Mouse (Mus musculus) forelimb bud, embryonic 11.5 days (tissue): Measurements from ENCODE around the gene Mybph.

ENCODE experiments used
- DNase-seq: peaks from one replicate; pipeline ENCODE4 v3.0.0-alpha.2; 2012; ENCODE audit warnings: low read depth, low spot score

Mybph gene

GRCm38 (mm10) chr1:134184089-134184488 lies 9.2 kb upstream of the Mybph start:
- DNase-seq: no peak

- DNase-seq: no peak
Observed at GRCm38 (mm10) chr1:134188217-134188616, 5.0 kb upstream of the Mybph start.

- DNase-seq: no peak
Observed at GRCm38 (mm10) chr1:134188989-134189729, 4.1 kb upstream of the Mybph start.

GRCm38 (mm10) chr1:134191192-134191591 lies 2.1 kb upstream of the Mybph start:
- no peak for DNase-seq

- DNase-seq: no peak
Observed at GRCm38 (mm10) chr1:134192024-134192423, 1.2 kb upstream of the Mybph start.

- no peak for DNase-seq
Observed at GRCm38 (mm10) chr1:134193674-134194197, 488 bp downstream of the Mybph start.

GRCm38 (mm10) chr1:134194298-134195022 lies 1.2 kb downstream of the Mybph start:
- DNase-seq: no peak

GRCm38 (mm10) chr1:134195117-134195516 lies 1.9 kb downstream of the Mybph start:
- no peak for DNase-seq

GRCm38 (mm10) chr1:134195571-134195970 lies 2.3 kb downstream of the Mybph start:
- DNase-seq: no peak

GRCm38 (mm10) chr1:134195979-134196378 lies 2.7 kb downstream of the Mybph start:
- peak; percentile 26 for DNase-seq

GRCm38 (mm10) chr1:134196386-134196785 lies 3.1 kb downstream of the Mybph start:
- no peak for DNase-seq

- DNase-seq: no peak
Observed at GRCm38 (mm10) chr1:134197325-134197982, 4.2 kb downstream of the Mybph start.

- no peak for DNase-seq
Observed at GRCm38 (mm10) chr1:134198197-134198995, 5.1 kb downstream of the Mybph start.

- DNase-seq: no peak
Observed at GRCm38 (mm10) chr1:134200481-134200880, 7.2 kb downstream of the Mybph start.

GRCm38 (mm10) chr1:134200998-134201686 lies 7.9 kb downstream of the Mybph start:
- no peak for DNase-seq

GRCm38 (mm10) chr1:134201751-134202420 lies 8.6 kb downstream of the Mybph start:
- peak; percentile 27 for DNase-seq

- DNase-seq: no peak
Observed at GRCm38 (mm10) chr1:134204230-134204629, 11.0 kb downstream of the Mybph start.

- no peak for DNase-seq
Observed at GRCm38 (mm10) chr1:134205296-134206018, 12.2 kb downstream of the Mybph start.

GRCm38 (mm10) chr1:134206085-134206484 lies 12.8 kb downstream of the Mybph start:
- no peak for DNase-seq
